Mouse (Mus musculus): Measurements from ENCODE around the gene Sike1. TPM values are rescaled to one million over a fixed set of nuclear protein-coding genes. Genes with fewer than 3 reads are reported as not detected.

Gene Sike1
- polyA plus RNA-seq, 1 experiment from 2014 or later: 59.2 TPM

- peaks cover 5% of the 10 kb centered on the region for H3K4me1 ChIP-seq
- H3K9ac ChIP-seq: no peak overlapping the region
- no peak for ATAC-seq (replicated peaks)
- no peaks in the 10 kb centered on the region for H3K36me3 ChIP-seq (replicated peaks)
- H3K4me3 ChIP-seq: no peak overlapping the region
- H3K4me2 ChIP-seq: no peak overlapping the region
- WGBS: 78% methylated on average over 8 of the region's 8 CpGs
- no peaks in the 10 kb centered on the region for H3K9me3 ChIP-seq
- H3K27ac ChIP-seq: no peak overlapping the region
- no peaks in the 10 kb centered on the region for H3K27me3 ChIP-seq (replicated peaks)
Observed at GRCm38 (mm10) chr3:102991041-102991440, 4.5 kb upstream of the Sike1 start.

DNA sequence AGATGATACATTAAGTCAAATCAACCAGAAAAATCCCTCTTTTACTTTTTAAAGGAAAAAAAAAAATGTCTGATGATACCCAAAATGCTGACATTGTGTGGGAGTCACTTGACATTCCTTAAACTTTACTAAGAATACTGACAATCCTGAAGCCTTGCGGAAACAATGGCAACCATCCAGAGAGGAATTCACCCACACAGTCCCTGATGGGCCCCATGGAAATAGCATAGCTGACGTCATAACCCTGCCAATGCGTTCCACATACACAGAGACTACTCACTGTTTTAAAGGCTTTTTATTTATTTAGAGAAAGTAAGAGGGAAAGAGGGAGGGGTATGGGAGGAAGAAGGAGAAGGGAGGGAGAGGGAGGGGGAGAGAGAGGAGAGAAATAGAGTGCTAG, 2.6 kb upstream of the Sike1 start:
- Histone ChIP-seq H3K36me3 (replicated peaks) (no peaks in the 10 kb centered on the region), H3K27ac (no peak overlapping the region), H3K4me3 (no peak overlapping the region), H3K4me2 (no peak overlapping the region), H3K9me3 (no peaks in the 10 kb centered on the region), H3K9ac (no peak overlapping the region), H3K27me3 (replicated peaks) (no peaks in the 10 kb centered on the region), H3K4me1 (peaks cover 19% of the 10 kb centered on the region)
- no peak for ATAC-seq (replicated peaks)
- WGBS: 56% methylated on average over 3 of the region's 3 CpGs

DNA sequence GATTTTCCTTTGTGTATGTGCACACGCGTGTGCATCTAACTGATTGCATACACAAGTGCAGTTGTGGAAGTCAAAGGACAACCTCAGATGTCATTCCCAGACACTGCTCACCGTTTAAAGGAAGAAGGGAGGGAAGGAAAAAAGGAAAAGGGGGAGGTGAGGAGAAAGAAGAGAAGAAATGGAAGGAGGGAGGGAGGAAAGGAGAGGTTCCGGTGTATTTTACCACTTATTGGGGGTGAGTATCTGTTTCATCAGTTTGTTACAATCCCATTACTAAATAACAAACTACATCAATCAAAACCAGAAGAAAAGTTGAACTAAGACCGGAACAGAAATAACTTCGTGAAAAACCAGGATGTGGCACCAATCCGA, 289 bp upstream of the Sike1 start:
- H3K9me3 ChIP-seq: no peaks in the 10 kb centered on the region
- H3K4me1 ChIP-seq: peaks cover 19% of the 10 kb centered on the region
- H3K27ac ChIP-seq: peak overlapping the region; percentile 92
- 47% methylated on average over 7 of the region's 7 CpGs for WGBS
- peak overlapping the region; percentile 95; the same call in 1 of the 2 replicates for H3K9ac ChIP-seq
- no peak; the same call in 1 of the 2 replicates for ATAC-seq (replicated peaks)
- peaks cover 23% of the 10 kb centered on the region for H3K36me3 ChIP-seq (replicated peaks)
- peak overlapping the region; percentile 91 for H3K4me3 ChIP-seq
- H3K27me3 ChIP-seq (replicated peaks): no peaks in the 10 kb centered on the region
- H3K4me2 ChIP-seq: peak overlapping the region; percentile 53

- Histone ChIP-seq H3K9me3 (no peaks in the 10 kb centered on the region), H3K4me3 (no peak overlapping the region), H3K4me1 (peaks cover 19% of the 10 kb centered on the region), H3K4me2 (no peak overlapping the region), H3K27me3 (replicated peaks) (no peaks in the 10 kb centered on the region), H3K9ac (no peak overlapping the region), H3K36me3 (replicated peaks) (peaks cover 35% of the 10 kb centered on the region), H3K27ac (no peak overlapping the region)
- 80% methylated on average over 10 of the region's 10 CpGs for WGBS
- no peak for ATAC-seq (replicated peaks)
Observed at GRCm38 (mm10) chr3:102997036-102997435, 1.5 kb downstream of the Sike1 start.

DNA sequence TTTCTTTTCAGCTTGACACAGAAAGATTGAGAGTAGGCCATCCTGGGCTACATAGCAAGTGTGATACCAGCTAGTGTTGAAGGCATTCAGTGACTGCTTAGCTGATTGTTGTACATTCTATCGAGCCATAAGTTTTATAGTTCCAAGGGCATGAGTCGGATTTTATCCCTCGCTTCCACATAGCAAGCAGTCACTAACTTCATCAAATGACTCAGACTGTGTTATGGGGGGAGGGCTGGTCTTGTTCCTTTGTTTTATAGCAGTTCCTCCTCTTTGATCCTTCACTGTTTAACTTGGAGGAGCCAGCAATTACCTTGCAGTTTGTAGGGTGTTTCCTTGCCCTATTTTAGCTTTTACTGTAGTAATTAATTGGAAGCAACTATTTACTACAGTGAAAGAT, 2.1 kb downstream of the Sike1 start:
- 96% methylated on average over 3 of the region's 3 CpGs for WGBS
- Histone ChIP-seq H3K9me3 (no peaks in the 10 kb centered on the region), H3K4me1 (peaks cover 19% of the 10 kb centered on the region), H3K4me3 (no peak overlapping the region), H3K27me3 (replicated peaks) (no peaks in the 10 kb centered on the region), H3K4me2 (no peak overlapping the region), H3K9ac (no peak overlapping the region), H3K27ac (no peak overlapping the region), H3K36me3 (replicated peaks) (peaks cover 39% of the 10 kb centered on the region)
- no peak for ATAC-seq (replicated peaks)

DNA sequence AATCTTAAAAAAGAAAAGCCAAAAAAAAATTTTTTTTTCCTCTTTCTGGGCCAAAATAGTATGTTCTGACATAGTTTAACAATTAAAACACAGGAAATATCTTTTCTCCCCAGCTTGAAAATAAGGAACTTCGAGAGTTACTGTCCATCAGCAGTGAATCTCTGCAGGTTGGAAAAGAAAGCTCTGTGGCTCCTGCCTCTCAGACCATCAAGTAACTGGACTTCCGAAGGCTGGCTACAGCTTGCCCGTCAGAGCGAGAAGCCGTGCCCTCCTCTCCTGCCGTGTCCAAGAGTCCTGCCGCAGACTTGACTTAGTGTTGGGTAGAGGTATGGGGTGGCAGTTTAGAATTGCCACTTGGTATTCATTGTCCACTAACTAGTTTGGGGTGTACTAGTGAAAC, 6.1 kb downstream of the Sike1 start:
- no peak overlapping the region for H3K9ac ChIP-seq
- H3K4me2 ChIP-seq: no peak overlapping the region
- 96% methylated on average over 7 of the region's 7 CpGs for WGBS
- H3K27me3 ChIP-seq (replicated peaks): no peaks in the 10 kb centered on the region
- peaks cover 8% of the 10 kb centered on the region for H3K4me1 ChIP-seq
- H3K9me3 ChIP-seq: no peaks in the 10 kb centered on the region
- H3K36me3 ChIP-seq (replicated peaks): peaks cover 45% of the 10 kb centered on the region
- no peak overlapping the region for H3K27ac ChIP-seq
- no peak overlapping the region for H3K4me3 ChIP-seq
- ATAC-seq (replicated peaks): no peak

DNA sequence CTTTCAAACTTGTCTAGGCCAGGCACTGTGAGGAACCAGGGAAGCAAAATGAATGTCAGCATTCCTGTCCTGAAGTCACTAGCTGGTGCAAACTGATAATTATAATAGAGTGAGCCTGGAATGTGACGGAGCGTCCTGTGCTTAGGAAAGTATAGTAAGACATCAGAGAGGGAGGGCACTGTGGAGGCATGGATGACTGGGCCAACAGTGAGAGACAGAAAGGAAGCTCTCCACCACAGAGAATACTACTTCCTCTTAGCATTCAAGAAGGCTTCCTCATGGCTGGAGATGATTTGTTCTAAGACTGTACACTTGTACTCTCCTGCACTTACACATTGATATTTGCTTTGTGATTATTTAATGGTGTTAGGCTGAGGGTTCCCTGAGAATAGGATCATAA, 21.8 kb downstream of the Sike1 start:
- no peaks in the 10 kb centered on the region for H3K9me3 ChIP-seq
- peaks cover 8% of the 10 kb centered on the region for H3K4me1 ChIP-seq
- no peak for ATAC-seq (replicated peaks)
- no peak overlapping the region for H3K4me2 ChIP-seq
- no peaks in the 10 kb centered on the region for H3K27me3 ChIP-seq (replicated peaks)
- no peak overlapping the region for H3K27ac ChIP-seq
- H3K36me3 ChIP-seq (replicated peaks): no peaks in the 10 kb centered on the region
- no peak overlapping the region for H3K4me3 ChIP-seq
- 79% methylated on average over 2 of the region's 2 CpGs for WGBS
- H3K9ac ChIP-seq: no peak overlapping the region

DNA sequence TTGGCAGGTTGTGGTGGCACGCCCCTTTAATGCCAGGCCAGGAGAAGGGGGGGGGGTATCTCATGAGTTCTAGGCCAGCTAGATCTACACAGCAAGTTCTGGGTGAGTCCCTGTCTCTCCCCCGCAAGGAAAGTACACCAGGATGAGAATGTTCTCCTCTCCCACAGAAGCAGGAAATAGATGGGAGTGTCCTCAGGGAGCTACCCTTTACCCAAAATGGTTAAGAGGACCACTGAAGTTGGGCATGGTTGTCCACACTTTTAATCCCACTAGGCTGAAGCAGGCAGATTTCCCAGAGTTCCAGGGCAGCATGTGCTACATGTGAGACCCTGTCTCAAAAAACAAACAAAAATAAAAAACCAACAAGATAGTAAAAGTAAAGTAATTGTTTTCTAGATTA, 24.0 kb downstream of the Sike1 start:
- Histone ChIP-seq H3K9me3 (no peaks in the 10 kb centered on the region), H3K4me1 (peaks cover 17% of the 10 kb centered on the region), H3K27me3 (replicated peaks) (no peaks in the 10 kb centered on the region), H3K4me3 (peak overlapping the region; percentile 68), H3K36me3 (replicated peaks) (no peaks in the 10 kb centered on the region), H3K27ac (peak overlapping the region; percentile 96), H3K4me2 (peak overlapping the region; percentile 64), H3K9ac (no peak overlapping the region; the same call in 1 of the 2 replicates)
- WGBS: 100% methylated on average over 2 of the region's 2 CpGs
- no peak for ATAC-seq (replicated peaks)

DNA sequence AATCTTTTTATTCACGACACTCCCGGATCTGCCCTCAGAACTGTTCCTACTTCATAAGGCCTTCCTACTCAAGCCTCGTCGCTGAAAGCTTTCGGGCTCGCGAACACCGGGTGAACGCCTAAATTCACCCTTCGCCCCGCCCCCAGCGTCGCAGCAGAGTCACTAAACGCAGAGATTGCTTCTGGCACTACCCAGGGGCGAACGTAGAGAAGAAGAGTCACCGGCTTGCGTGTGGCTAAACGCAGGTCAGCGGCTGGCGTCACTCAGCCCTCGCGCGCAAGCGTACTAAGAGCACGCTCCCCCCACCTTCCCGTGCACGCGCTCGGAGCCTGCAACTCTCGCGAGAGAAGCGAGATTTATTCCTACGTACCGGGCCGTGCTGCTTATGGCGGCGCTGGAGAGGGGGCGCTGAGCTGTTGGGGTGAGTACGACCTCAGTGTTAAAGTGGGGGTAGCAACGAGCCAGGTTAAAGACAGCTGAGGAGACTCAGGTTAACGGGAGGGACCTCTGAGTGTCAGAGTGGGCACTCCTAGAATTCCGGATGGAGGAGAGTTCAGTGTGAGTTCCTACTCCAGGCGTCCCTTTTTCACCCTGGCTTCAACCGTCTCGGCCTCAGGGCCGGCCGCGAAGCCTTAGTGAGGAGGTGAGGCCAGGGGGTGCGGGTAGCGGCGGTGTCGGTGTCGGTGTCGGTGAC, 24.9 kb downstream of the Sike1 start, which contains the start of gene Csde1:
Gene Csde1 (plus strand): TSS at position 178 of the 694 bp plus-strand sequence.
- under 1% methylated on average over 55 of the region's 55 CpGs for WGBS
- Histone ChIP-seq H3K27ac (peak within 1 kb of the TSS; percentile 96), H3K4me2 (peak within 1 kb of the TSS; percentile 64), H3K4me3 (peak within 1 kb of the TSS; percentile 68), H3K9me3 (no peaks in the 10 kb centered on the region), H3K9ac (peak within 1 kb of the TSS; percentile 86), H3K27me3 (replicated peaks) (no peaks in the 10 kb centered on the region), H3K4me1 (peaks cover 17% of the 10 kb centered on the region), H3K36me3 (replicated peaks) (no peaks in the 10 kb centered on the region)
- peak; percentile 95 for ATAC-seq (replicated peaks)

- Histone ChIP-seq H3K27me3 (replicated peaks) (no peaks in the 10 kb centered on the region), H3K4me2 (peak overlapping the region; percentile 64), H3K36me3 (replicated peaks) (no peaks in the 10 kb centered on the region), H3K9ac (peak overlapping the region; percentile 86), H3K9me3 (no peaks in the 10 kb centered on the region), H3K4me1 (peaks cover 17% of the 10 kb centered on the region), H3K4me3 (peak overlapping the region; percentile 68), H3K27ac (peak overlapping the region; percentile 96)
- under 1% methylated on average over 35 of the region's 37 CpGs for WGBS
- ATAC-seq (replicated peaks): peak; percentile 97
Observed at GRCm38 (mm10) chr3:103020943-103021638, 25.6 kb downstream of the Sike1 start.

DNA sequence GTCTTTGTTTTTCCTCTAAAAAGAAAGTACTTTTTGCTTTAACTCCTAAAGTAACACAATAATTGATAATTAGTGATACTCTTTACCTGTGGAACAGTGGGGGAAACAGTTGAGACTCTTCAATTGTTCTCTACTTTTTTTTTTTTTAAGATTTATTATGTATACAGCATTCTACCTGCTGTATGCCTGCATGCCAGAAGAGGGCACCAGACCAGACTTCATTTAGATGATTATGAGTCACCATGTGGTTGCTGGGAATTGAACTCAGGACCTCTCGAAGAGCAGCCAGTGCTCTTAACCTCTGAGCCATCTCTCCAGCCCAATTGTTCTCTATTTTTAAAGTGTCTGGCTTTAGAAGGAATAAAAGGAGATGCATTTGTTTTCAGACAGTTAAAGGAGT, 30.7 kb downstream of the Sike1 start:
- H3K9ac ChIP-seq: no peak overlapping the region
- H3K4me3 ChIP-seq: no peak overlapping the region
- WGBS: 86% methylated on average over 1 of the region's 1 CpGs
- H3K4me1 ChIP-seq: peaks cover 15% of the 10 kb centered on the region
- no peak overlapping the region for H3K4me2 ChIP-seq
- no peaks in the 10 kb centered on the region for H3K27me3 ChIP-seq (replicated peaks)
- no peak for ATAC-seq (replicated peaks)
- H3K9me3 ChIP-seq: no peaks in the 10 kb centered on the region
- H3K27ac ChIP-seq: no peak overlapping the region
- peaks cover 13% of the 10 kb centered on the region for H3K36me3 ChIP-seq (replicated peaks)

DNA sequence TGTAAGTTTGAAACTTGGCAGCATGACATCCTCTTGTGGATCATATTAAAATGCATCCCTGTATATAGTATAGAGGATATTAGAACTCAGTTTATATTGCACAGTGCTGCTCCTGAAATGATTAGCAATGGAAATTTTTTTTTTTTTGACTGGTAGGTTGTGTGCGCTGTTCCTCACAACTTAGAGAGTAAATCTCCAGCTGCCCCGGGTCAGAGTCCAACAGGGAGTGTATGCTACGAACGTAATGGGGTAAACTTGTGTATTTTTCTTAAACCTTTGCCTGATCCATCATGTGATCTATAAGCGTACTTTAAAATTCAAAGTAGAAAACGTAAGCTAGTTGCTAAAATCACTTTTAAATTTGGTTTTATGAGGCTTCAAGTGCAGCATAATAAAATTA, 44.8 kb downstream of the Sike1 start:
- H3K36me3 ChIP-seq (replicated peaks): peaks cover 40% of the 10 kb centered on the region
- H3K9ac ChIP-seq: no peak overlapping the region
- H3K27me3 ChIP-seq (replicated peaks): no peaks in the 10 kb centered on the region
- no peak overlapping the region for H3K4me3 ChIP-seq
- ATAC-seq (replicated peaks): no peak
- H3K27ac ChIP-seq: no peak overlapping the region
- no peak overlapping the region for H3K4me2 ChIP-seq
- no peaks in the 10 kb centered on the region for H3K4me1 ChIP-seq
- no peaks in the 10 kb centered on the region for H3K9me3 ChIP-seq
- 95% methylated on average over 6 of the region's 6 CpGs for WGBS

All from midbrain, embryonic 15.5 days (tissue).